Mouse (Mus musculus) layer of hippocampus, postnatal 25 days (tissue): ENCODE results near the gene Sost. TPM values are rescaled to one million over a fixed set of nuclear protein-coding genes. Genes with fewer than 3 reads are reported as not detected.

Experiments used
- total RNA-seq, 2 experiments: library from RNA; stranded (reverse); gene quantifications; 2 replicates each; pipeline ENCODE4 v1.2.3; 2021

The Sost gene
- total RNA-seq, 2 experiments from 2014 or later, result not detected

Other genes with a start within 250 kb of the Sost start
- gene Dhx8, start 234.1 kb downstream of the Sost start, total RNA-seq, result 10 to 100 TPM; 34.3 to 37.2 TPM
- 10 to 100 TPM; 14.9 to 18.3 TPM for gene Etv4, start 181.6 kb downstream of the Sost start, total RNA-seq
- gene Meox1, start 72.6 kb downstream of the Sost start, total RNA-seq, result 1 to 10 TPM in 1 of 2 experiments, under 1 TPM in 1; 0.85 to 1.0 TPM
- gene Cfap97d1, start 17.3 kb upstream of the Sost start, total RNA-seq, result not detected
- gene Dusp3, start 20.0 kb upstream of the Sost start, total RNA-seq, result 100 to 1,000 TPM; 145 to 154 TPM
- gene Mpp3, start 61.4 kb upstream of the Sost start, total RNA-seq, result 10 to 100 TPM; 80.5 to 82.4 TPM
- gene Cd300lg, start 74.5 kb upstream of the Sost start, total RNA-seq, result not detected
- 100 to 1,000 TPM; 149 TPM for gene Mpp2, start 121.5 kb upstream of the Sost start, total RNA-seq
- gene Ppy, start 134.3 kb upstream of the Sost start, total RNA-seq, result not detected
- gene Pyy, start 140.8 kb upstream of the Sost start, total RNA-seq, result not detected
- not detected for gene Nags, start 178.5 kb upstream of the Sost start, total RNA-seq
- gene Tmem101, start 189.4 kb upstream of the Sost start, total RNA-seq, result 10 to 100 TPM; 24.2 to 30.3 TPM
- gene Lsm12, start 218.3 kb upstream of the Sost start, total RNA-seq, result 10 to 100 TPM; 62.0 to 62.7 TPM
- gene G6pc3, start 222.6 kb upstream of the Sost start, total RNA-seq, result 10 to 100 TPM; 53.5 to 58.2 TPM